Mouse (Mus musculus) adrenal gland, postnatal 25 days (tissue): ENCODE results near the gene H2al1g. TPM values are rescaled to one million over a fixed set of nuclear protein-coding genes. Genes with fewer than 3 reads are reported as not detected.
"Not testable (repeated sequence)": the region's sequence is repeated elsewhere in the genome, so short reads cannot be mapped to it uniquely, and the experiment has no call there.

Experiments used
- DNase-seq: peaks from one replicate; pipeline ENCODE4 v3.0.0; 2021; ENCODE audit warnings: mixed read lengths
- long read RNA-seq: library from polyadenylated mRNA; stranded (forward); transcript quantifications from one replicate; pipeline ENCODE4 v2.0.0, GENCODE M21; 2021
- total RNA-seq: library from RNA; stranded (reverse); gene quantifications from 2 replicates; pipeline ENCODE4 v1.2.3, GENCODE M21; 2021

H2al1g gene
- not detected in 2 replicates for total RNA-seq
- long read RNA-seq = 0 reads

DNA sequence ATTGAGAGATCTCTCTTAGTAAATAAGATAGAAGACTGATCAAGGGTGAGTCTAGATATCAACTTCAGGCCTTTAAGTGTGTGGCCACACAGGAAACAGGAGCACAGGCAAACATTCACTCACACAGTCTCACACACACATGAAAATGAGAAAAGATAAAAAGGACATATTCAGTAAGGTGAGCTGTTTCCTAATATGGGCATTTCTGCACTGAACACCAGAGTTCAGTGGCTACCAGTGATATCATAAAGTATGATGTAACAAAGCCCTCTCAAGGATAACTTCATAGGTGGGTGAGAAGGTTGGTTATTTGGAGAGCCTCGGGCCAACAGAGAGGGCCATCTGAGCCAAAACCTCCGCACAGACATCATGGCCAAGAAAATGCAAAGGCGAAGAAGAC is at the start of gene H2al1g:
Gene H2al1g, plus strand, starts transcription at position 301 of the 400 bp plus-strand sequence.
- DNase-seq = not testable (repeated sequence)

GRCm38 (mm10) chrX:11269074-11269473 is 49.0 kb upstream of the H2al1g start:
- peak; percentile 6 for DNase-seq

DNA sequence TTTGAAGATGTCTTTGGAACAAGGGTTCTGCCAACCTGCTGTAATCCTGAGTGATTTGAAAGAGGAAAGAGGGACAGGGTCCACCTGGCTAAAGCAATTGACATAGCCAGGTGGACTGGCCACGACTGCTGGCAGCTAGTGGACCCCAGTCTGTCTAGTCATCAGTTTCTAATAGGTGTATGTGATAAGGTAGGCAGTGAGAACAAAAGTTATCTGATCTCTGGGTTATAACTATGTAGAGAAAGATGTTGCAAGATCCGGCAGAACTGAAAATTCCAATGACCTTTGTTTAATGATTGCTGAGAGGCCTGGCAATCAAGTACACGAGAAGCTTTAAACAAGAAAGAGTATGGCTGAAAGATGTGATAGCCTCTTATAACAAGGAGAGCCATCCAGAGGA is 44.9 kb upstream of the H2al1g start:
- no peak for DNase-seq

DNA sequence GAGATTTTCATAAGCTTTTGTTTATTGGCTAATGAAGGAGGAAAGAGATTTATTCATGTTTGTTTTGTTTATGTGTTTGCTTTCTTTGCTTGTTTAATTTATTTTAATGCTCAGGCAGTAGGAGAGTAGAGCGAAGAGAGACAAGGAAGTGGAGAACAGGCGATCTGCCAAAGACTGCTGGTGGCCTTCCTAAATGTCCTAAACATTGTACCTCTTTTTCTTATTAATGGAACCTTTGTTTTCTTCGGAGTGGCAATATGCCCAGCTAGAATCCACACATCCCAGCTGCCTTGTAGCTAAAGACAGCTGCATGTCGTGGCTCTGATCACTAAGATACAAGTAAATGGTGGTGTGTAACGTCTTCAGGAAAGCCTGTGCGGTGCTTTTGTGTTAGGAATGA is 41.0 kb upstream of the H2al1g start:
- no peak for DNase-seq

- DNase-seq = no peak
Measured at GRCm38 (mm10) chrX:11280741-11281140, 37.3 kb upstream of the H2al1g start.

- DNase-seq = no peak
Measured at GRCm38 (mm10) chrX:11288306-11288882, 29.7 kb upstream of the H2al1g start.

DNA sequence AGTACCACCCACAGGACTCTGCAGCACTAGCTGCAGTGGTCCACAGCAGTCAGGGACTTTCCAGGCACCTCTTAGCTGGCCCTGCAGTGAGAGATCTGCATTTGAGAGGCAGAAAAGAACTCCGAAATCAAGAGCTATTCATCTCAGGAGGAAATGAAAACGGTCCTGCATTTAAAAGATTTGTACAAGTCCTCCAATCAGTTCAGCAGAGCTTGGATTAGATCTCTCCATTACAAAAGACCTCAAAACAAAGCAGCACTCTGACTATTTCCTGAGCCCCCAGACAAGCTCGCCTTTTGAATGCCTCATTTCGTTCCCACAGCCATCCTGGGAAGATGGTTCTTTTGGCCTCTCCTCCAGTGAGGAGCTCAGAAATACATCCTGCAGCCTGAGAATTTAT is 28.8 kb upstream of the H2al1g start:
- DNase-seq = no peak

DNA sequence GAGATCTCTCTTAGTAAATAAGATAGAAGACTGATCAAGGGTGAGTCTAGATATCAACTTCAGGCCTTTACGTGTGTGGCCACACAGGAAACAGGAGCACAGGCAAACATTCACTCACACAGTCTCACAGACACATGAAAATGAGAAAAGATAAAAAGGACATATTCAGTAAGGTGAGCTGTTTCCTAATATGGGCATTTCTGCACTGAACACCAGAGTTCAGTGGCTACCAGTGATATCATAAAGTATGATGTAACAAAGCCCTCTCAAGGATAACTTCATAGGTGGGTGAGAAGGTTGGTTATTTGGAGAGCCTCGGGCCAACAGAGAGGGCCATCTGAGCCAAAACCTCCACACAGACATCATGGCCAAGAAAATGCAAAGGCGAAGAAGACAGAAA is 19.1 kb upstream of the H2al1g start, which contains the start of gene H2al1a:
Gene H2al1a, plus strand, starts transcription at position 301 of the 400 bp plus-strand sequence.
- not testable (repeated sequence) for DNase-seq

DNA sequence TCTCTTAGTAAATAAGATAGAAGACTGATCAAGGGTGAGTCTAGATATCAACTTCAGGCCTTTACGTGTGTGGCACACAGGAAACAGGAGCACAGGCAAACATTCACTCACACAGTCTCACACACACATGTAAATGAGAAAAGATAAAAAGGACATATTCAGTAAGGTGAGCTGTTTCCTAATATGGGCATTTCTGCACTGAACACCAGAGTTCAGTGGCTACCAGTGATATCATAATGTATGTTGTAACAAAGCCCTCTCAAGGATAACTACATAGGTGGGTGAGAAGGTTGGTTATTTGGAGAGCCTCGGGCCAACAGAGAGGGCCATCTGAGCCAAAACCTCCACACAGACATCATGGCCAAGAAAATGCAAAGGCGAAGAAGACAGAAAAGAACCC is 15.9 kb upstream of the H2al1g start, which contains the start of gene H2al1b:
Gene H2al1b, plus strand, starts transcription at position 301 of the 400 bp plus-strand sequence.
- not testable (repeated sequence) for DNase-seq

DNA sequence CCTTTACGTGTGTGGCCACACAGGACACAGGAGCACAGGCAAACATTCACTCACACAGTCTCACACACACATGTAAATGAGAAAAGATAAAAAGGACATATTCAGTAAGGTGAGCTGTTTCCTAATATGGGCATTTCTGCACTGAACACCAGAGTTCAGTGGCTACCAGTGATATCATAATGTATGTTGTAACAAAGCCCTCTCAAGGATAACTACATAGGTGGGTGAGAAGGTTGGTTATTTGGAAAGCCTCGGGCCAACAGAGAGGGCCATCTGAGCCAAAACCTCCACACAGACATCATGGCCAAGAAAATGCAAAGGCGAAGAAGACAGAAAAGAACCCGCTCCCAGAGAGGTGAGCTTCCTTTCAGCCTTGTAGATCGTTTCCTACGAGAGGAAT is 12.7 kb upstream of the H2al1g start, which contains the start of gene H2al1c:
Gene H2al1c, plus strand, starts transcription at position 301 of the 400 bp plus-strand sequence.
- DNase-seq = not testable (repeated sequence)

GRCm38 (mm10) chrX:11308524-11308923 is 9.5 kb upstream of the H2al1g start, which contains the start of gene H2al1d:
H2al1d (plus strand) TSS chrX:11308824.
- DNase-seq = not testable (repeated sequence)

GRCm38 (mm10) chrX:11311634-11312033 is 6.4 kb upstream of the H2al1g start, which contains the start of gene H2al1e:
H2al1e (plus strand) TSS chrX:11311934.
- DNase-seq = not testable (repeated sequence)

GRCm38 (mm10) chrX:11314858-11315257 is 3.2 kb upstream of the H2al1g start, which contains the start of gene H2al1f:
H2al1f (plus strand) TSS chrX:11315158.
- DNase-seq = not testable (repeated sequence)

- not testable (repeated sequence) for DNase-seq
Measured at GRCm38 (mm10) chrX:11321192-11321591, 3.1 kb downstream of the H2al1g start, which contains the start of gene H2al1h. H2al1h (plus strand) TSS chrX:11321492.

- DNase-seq = not testable (repeated sequence)
Measured at GRCm38 (mm10) chrX:11324359-11324758, 6.3 kb downstream of the H2al1g start, which contains the start of gene H2al1i. H2al1i (plus strand) TSS chrX:11324659.

DNA sequence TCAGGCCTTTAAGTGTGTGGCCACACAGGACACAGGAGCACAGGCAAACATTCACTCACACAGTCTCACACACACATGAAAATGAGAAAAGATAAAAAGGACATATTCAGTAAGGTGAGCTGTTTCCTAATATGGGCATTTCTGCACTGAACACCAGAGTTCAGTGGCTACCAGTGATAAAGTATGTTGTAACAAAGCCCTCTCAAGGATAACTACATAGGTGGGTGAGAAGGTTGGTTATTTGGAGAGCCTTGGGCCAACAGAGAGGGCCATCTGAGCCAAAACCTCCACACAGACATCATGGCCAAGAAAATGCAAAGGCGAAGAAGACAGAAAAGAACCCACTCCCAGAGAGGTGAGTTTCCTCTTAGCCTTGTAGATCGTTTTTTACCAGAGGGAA is 9.5 kb downstream of the H2al1g start, which contains the start of gene H2al1j:
Gene H2al1j, plus strand, starts transcription at position 301 of the 400 bp plus-strand sequence.
- DNase-seq = not testable (repeated sequence)

DNA sequence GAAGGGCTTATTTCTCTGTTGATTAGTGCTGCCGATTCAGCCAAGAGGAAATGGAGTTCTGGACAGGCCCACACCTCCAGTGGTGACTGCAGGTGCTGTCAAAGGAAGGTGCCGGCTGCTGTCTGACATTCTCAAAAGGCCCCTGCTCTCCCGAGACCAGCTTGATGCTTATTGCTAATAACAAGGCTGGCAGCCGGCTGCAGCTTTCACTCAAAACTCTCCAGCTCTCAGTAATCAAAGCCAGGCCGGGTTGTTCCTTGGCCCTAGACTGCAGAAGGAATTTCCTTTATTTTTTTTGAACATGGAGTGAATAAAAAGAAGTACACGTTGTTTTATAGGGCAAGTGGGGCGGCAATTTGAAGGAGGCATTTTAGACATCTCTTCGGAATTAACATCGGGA is 27.7 kb downstream of the H2al1g start:
- DNase-seq = no peak

DNA sequence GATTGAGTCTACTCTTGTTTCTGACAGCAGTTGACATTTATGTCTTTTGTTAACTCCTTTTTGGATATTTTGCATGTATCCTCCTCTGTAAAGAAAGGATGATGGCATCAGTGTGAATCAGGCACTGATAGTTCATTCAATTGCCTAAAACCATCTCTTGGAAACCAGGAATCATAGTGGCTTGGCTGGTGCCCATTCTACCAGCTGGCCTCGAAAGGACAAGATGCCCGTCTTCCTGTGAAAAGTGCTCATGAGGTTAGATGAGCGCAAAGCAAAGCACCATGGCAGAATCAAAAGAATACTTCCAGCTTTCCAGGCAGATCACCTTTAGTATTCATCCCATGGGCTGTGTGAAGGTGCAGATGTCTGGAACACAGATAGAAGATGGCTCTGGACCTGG is 28.7 kb downstream of the H2al1g start:
- no peak for DNase-seq

DNA sequence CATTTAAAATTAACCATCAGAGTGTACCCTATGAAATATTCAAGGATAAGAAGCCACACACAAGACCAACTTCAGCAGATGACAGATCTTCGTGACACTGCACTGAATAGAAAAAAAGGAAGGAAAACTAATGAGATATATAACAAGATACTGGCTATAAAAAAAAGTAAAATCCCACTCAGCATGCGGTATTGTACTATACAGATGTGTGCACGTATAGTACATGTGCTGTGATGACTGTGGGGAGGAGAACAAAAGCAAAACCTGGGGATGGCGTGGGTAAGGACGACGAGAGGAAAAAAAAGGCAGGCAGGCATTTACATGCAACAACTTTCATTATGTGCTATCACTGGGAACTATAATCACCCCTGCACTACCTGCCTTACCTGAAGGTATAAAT is 42.8 kb downstream of the H2al1g start:
- no peak for DNase-seq

GRCm38 (mm10) chrX:11361261-11361660 is 43.2 kb downstream of the H2al1g start:
- DNase-seq = no peak

GRCm38 (mm10) chrX:11363890-11364289 is 45.8 kb downstream of the H2al1g start:
- peak; percentile 5 for DNase-seq

DNA sequence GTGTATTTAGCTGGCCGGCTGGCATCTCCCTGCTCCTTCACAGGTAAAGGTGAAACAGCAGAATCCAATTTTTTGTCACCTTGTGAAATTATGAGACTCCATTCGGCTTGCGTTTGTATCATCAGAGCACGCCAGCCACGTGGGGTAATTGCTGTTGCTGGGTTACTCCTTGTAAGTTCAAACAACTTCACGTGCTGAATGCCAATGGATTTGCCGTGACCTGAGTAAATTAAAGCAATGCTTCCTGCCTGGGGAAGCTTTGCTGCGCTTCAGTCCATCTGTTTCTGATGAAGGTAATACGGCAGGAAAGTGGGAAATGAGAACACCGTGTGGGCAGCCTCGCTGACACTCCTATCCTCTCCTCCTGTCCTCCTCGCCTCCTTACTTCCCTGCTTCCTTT is 47.1 kb downstream of the H2al1g start:
- DNase-seq = no peak
